Mouse (Mus musculus): ENCODE measurements around the gene Papln.

- TF ChIP-seq CTCF (IDR thresholded peaks at IDR 0.05; ENCODE audit: insufficient read depth, low read length) (no peak), POLR2A (IDR thresholded peaks at IDR 0.05; ENCODE audit: borderline replicate concordance, extremely low read depth, low read depth, low read length) (no peak)
These were observed 4.7 kb upstream of the Papln start for GRCm38 (mm10) chr12:83758735-83759134.
